Mouse (Mus musculus): ENCODE results near the gene 4931409K22Rik. TPM values are rescaled to one million over a fixed set of nuclear protein-coding genes. Genes with fewer than 3 reads are reported as not detected.
A peak's percentile ranks its signal among the peaks of the same experiment; 100 is the strongest.

The 4931409K22Rik gene
- total RNA-seq, 1 experiment: 0.13 TPM

GRCm38 (mm10) chr5:24512271-24512670, 44.3 kb downstream of the 4931409K22Rik start:
- Histone ChIP-seq H3K9me3 (ENCODE audit: control insufficient read depth, insufficient read depth, low read depth, low read length) (no peaks in the 10 kb centered on the region), H3K36me3 (ENCODE audit: control insufficient read depth, insufficient read depth, low read length, poor library complexity, severe bottlenecking) (no peaks in the 10 kb centered on the region), H3K9ac (ENCODE audit: insufficient read depth, low read depth, low read length, poor library complexity, severe bottlenecking) (no peak overlapping the region; the same call in 1 of the 2 replicates), H3K27ac (ENCODE audit: insufficient read depth, low read depth, low read length, poor library complexity, severe bottlenecking) (no peak overlapping the region), H3K4me3 (ENCODE audit: insufficient read depth in 1 of 2, low read depth in 1 of 2, low read length in 2 of 2, poor library complexity in 1 of 2, severe bottlenecking in 1 of 2) (peak overlapping the region in 1 of 2 experiments; percentile 14; a peak in 2 of 4 replicates), H3K4me1 (ENCODE audit: control insufficient read depth in 2 of 2, insufficient read depth in 2 of 2, low read length in 2 of 2, poor library complexity in 1 of 2) (peaks cover 0 to 8% of the 10 kb centered on the region in 2 experiments; a peak in 1 of 4 replicates)
- DNase-seq (ENCODE audit: low read depth, low spot score): peak; percentile 66
- TF ChIP-seq CHD2 (IDR thresholded peaks at IDR 0.05; ENCODE audit: low read depth, low read length) (no peak), ZNF384 (IDR thresholded peaks at IDR 0.05; ENCODE audit: low read depth, low read length) (no peak), HCFC1 (IDR thresholded peaks at IDR 0.05; ENCODE audit: borderline replicate concordance, insufficient read depth, low read length) (no peak), ZC3H11A (IDR thresholded peaks at IDR 0.05; ENCODE audit: borderline replicate concordance, low read depth, low read length) (no peak), MAFK (IDR thresholded peaks at IDR 0.05; ENCODE audit: insufficient read depth, low read depth, low read length) (no peak)
- in situ Hi-C loops (cut with MboI; ENCODE audit: low sequenced_read_pairs in 2 of 2, unreplicated experiment in 2 of 2): no loop called here

GRCm38 (mm10) chr5:24510635-24511034, 46.0 kb downstream of the 4931409K22Rik start:
- in situ Hi-C loops (cut with MboI; ENCODE audit: low sequenced_read_pairs in 2 of 2, unreplicated experiment in 2 of 2): no loop called here
- no peak for TF ChIP-seq ZNF384 (IDR thresholded peaks at IDR 0.05; ENCODE audit: low read depth, low read length)
- TF ChIP-seq MAFK (IDR thresholded peaks at IDR 0.05; ENCODE audit: insufficient read depth, low read depth, low read length): no peak
- no peak for TF ChIP-seq ZC3H11A (IDR thresholded peaks at IDR 0.05; ENCODE audit: borderline replicate concordance, low read depth, low read length)
- TF ChIP-seq HCFC1 (IDR thresholded peaks at IDR 0.05; ENCODE audit: borderline replicate concordance, insufficient read depth, low read length): no peak
- no peak for TF ChIP-seq CHD2 (IDR thresholded peaks at IDR 0.05; ENCODE audit: low read depth, low read length)
- DNase-seq (ENCODE audit: low read depth, low spot score): peak; percentile 52
- no peak overlapping the region for H3K27ac ChIP-seq (ENCODE audit: insufficient read depth, low read depth, low read length, poor library complexity, severe bottlenecking)
- H3K4me3 ChIP-seq (ENCODE audit: insufficient read depth in 1 of 2, low read depth in 1 of 2, low read length in 2 of 2, poor library complexity in 1 of 2, severe bottlenecking in 1 of 2): no peak overlapping the region
- no peak overlapping the region for H3K9ac ChIP-seq (ENCODE audit: insufficient read depth, low read depth, low read length, poor library complexity, severe bottlenecking)
- peaks cover 0 to 8% of the 10 kb centered on the region in 2 experiments; a peak in 1 of 4 replicates for H3K4me1 ChIP-seq (ENCODE audit: control insufficient read depth in 2 of 2, insufficient read depth in 2 of 2, low read length in 2 of 2, poor library complexity in 1 of 2)
- no peaks in the 10 kb centered on the region for H3K9me3 ChIP-seq (ENCODE audit: control insufficient read depth, insufficient read depth, low read depth, low read length)
- no peaks in the 10 kb centered on the region for H3K36me3 ChIP-seq (ENCODE audit: control insufficient read depth, insufficient read depth, low read length, poor library complexity, severe bottlenecking)

- Histone ChIP-seq H3K9me3 (ENCODE audit: control insufficient read depth, insufficient read depth, low read depth, low read length) (no peaks in the 10 kb centered on the region), H3K36me3 (ENCODE audit: control insufficient read depth, insufficient read depth, low read length, poor library complexity, severe bottlenecking) (no peaks in the 10 kb centered on the region), H3K4me1 (ENCODE audit: control insufficient read depth in 2 of 2, insufficient read depth in 2 of 2, low read length in 2 of 2, poor library complexity in 1 of 2) (peaks cover 0 to 10% of the 10 kb centered on the region in 2 experiments; a peak in 1 of 4 replicates), H3K27ac (ENCODE audit: insufficient read depth, low read depth, low read length, poor library complexity, severe bottlenecking) (no peak overlapping the region), H3K9ac (ENCODE audit: insufficient read depth, low read depth, low read length, poor library complexity, severe bottlenecking) (no peak overlapping the region), H3K4me3 (ENCODE audit: insufficient read depth in 1 of 2, low read depth in 1 of 2, low read length in 2 of 2, poor library complexity in 1 of 2, severe bottlenecking in 1 of 2) (no peak overlapping the region)
- in situ Hi-C loops (cut with MboI; ENCODE audit: low sequenced_read_pairs in 2 of 2, unreplicated experiment in 2 of 2): no loop called here
- no peak for DNase-seq (ENCODE audit: low read depth, low spot score)
- TF ChIP-seq ZC3H11A (IDR thresholded peaks at IDR 0.05; ENCODE audit: borderline replicate concordance, low read depth, low read length) (no peak), CHD2 (IDR thresholded peaks at IDR 0.05; ENCODE audit: low read depth, low read length) (no peak), ZNF384 (IDR thresholded peaks at IDR 0.05; ENCODE audit: low read depth, low read length) (no peak), MAFK (IDR thresholded peaks at IDR 0.05; ENCODE audit: insufficient read depth, low read depth, low read length) (no peak)
These were observed 48.2 kb downstream of the 4931409K22Rik start for GRCm38 (mm10) chr5:24508406-24508805.

- H3K9ac ChIP-seq (ENCODE audit: insufficient read depth, low read depth, low read length, poor library complexity, severe bottlenecking): no peak overlapping the region
- no peak for DNase-seq (ENCODE audit: low read depth, low spot score)
- peaks cover 15% of the 10 kb centered on the region; the same call in 1 of the 2 replicates for H3K36me3 ChIP-seq (ENCODE audit: control insufficient read depth, insufficient read depth, low read length, poor library complexity, severe bottlenecking)
- no peaks in the 10 kb centered on the region; the same call in 1 of the 2 replicates for H3K9me3 ChIP-seq (ENCODE audit: control insufficient read depth, insufficient read depth, low read depth, low read length)
- H3K27ac ChIP-seq (ENCODE audit: insufficient read depth, low read depth, low read length, poor library complexity, severe bottlenecking): no peak overlapping the region
- in situ Hi-C loops (cut with MboI; ENCODE audit: low sequenced_read_pairs in 2 of 2, unreplicated experiment in 2 of 2): no loop called here
- H3K4me3 ChIP-seq (ENCODE audit: insufficient read depth in 1 of 2, low read depth in 1 of 2, low read length in 2 of 2, poor library complexity in 1 of 2, severe bottlenecking in 1 of 2): no peak overlapping the region
- H3K4me1 ChIP-seq (ENCODE audit: control insufficient read depth in 2 of 2, insufficient read depth in 2 of 2, low read length in 2 of 2, poor library complexity in 1 of 2): 0 out of 4 replicates have a peak, but pooled peaks cover 0 to 2% of the 10 kb centered on the region in 2 experiments
- no peak for TF ChIP-seq HCFC1 (IDR thresholded peaks at IDR 0.05; ENCODE audit: borderline replicate concordance, insufficient read depth, low read length)
- no peak for TF ChIP-seq ZC3H11A (IDR thresholded peaks at IDR 0.05; ENCODE audit: borderline replicate concordance, low read depth, low read length)
- no peak for TF ChIP-seq MAFK (IDR thresholded peaks at IDR 0.05; ENCODE audit: insufficient read depth, low read depth, low read length)
- no peak for TF ChIP-seq ZNF384 (IDR thresholded peaks at IDR 0.05; ENCODE audit: low read depth, low read length)
- no peak for TF ChIP-seq CHD2 (IDR thresholded peaks at IDR 0.05; ENCODE audit: low read depth, low read length)
These were observed 51.1 kb downstream of the 4931409K22Rik start for GRCm38 (mm10) chr5:24505513-24505912.
